Mouse (Mus musculus) macrophage (primary cell): ENCODE measurements at regions not wholly inside any gene's neighbourhood (a gene's known extent, or its start where the extent isn't known, plus 50 kb on each side); places are given as distances from the start of the nearest gene placed in this dataset.

Source experiments
- H3K27ac ChIP-seq: fragments of 350-480 bp; formaldehyde crosslinking; 2 replicates; pipeline ENCODE4 v1.9.0; 2021
- H3K36me3 ChIP-seq: fragments of 350-480 bp; formaldehyde crosslinking; 2 replicates; pipeline ENCODE4 v1.9.0; 2021; ENCODE audit errors: inconsistent target
- H3K4me3 ChIP-seq: fragments of 350-480 bp; formaldehyde crosslinking; 2 replicates; pipeline ENCODE4 v1.9.0; 2021; ENCODE audit errors: inconsistent target
- H3K79me2 ChIP-seq: fragments of 350-480 bp; formaldehyde crosslinking; 2 replicates; pipeline ENCODE4 v1.9.0; 2021; ENCODE audit errors: inconsistent target
- WGBS: methylation state at CpG from one replicate; pipeline ENCODE4 v1.1.7; 2026; ENCODE audit warnings: inconsistent platforms; ENCODE audit not compliant: missing documents; 5-methylcytosine and 5-hydroxymethylcytosine counted together

DNA sequence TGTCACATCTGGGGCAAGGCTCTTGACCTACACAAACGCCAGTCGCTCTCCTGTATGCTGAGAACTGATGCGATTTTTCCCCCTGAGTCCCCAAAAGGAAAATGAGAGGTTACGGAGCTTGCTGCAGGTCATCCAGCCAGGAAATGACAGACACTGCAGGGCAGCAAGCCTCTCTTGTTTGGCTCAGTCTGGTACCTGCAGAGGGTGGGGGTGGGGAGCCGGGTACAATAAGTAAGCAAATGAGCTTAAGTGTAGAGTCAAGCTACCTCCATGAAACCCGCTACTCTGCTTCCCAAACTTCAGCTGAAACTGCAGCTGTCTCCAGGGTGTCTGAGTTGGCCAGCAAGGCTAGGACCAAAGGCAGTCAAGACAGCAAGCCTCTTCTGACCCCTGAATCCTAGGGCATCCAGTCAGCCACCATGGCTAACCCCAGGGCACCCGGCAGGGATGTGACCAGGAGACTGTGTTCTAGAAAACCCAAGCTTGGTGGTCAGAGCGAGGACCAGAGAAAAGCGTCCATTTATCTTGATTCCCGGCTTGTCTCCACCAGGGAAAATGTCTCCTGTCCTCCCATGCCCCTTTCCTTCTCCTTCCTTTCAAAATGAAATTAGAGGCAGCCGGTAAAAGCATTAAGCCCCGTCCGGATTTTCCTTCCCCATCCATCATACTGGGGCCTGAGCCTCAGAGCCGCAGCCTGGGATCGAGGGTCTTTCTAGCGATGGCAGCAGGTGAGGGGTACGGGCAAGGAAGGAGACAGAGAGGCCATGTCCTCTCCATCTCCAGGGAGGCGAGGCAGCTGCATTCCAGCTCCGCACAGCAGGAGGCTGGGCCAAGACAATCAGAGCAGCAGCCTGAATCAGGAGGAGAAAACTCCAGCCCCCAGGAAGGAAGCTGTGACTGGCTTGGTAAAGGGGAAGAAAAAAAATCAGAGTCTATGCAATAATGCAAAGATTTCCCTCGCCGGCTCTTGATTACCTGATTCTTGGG is 100.2 kb upstream of the Rpl38 start:
- 24% methylated on average over 21 of the region's 21 CpGs for WGBS
- Histone ChIP-seq H3K36me3 (no peaks in the 10 kb centered on the region), H3K79me2 (no peaks in the 10 kb centered on the region), H3K27ac (no peak overlapping the region), H3K4me3 (no peak overlapping the region)

DNA sequence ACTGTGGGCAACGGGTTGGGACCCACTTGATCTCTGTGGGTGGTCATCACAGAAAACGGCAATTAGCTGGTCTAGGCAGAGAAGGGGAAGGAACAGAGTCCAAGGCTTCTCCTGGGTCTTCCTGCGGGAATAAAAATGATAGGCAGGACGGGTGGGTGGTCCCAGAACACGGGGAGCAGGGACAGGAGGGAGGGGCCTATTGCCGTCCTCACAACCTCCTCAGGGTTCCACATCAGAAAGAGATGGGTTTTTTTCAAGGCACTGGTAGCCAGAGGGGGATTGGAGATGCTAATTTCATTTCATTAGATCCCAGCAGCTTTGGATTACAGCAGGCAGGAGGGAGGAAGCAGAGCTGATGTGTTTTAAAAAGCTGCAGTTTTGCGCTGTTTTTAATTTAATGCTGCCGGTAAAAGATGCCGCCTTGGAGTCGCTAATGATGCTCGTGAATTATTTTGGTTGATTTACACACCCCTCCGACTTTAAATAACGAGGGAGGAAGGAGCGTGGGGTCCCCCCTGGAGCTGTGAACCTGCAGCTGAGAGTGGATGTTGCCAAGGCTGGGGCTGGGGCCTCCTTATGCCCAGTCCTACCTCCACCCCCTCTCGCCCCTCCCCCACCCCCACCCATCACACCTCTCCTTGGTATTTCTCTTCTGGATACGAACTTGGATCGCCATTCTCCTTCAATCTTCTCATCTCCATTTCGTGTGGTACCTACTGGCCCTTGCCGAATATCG is 101.1 kb upstream of the Rpl38 start:
- Histone ChIP-seq H3K4me3 (no peak overlapping the region), H3K79me2 (no peaks in the 10 kb centered on the region), H3K36me3 (no peaks in the 10 kb centered on the region), H3K27ac (no peak overlapping the region)
- 27% methylated on average over 18 of the region's 20 CpGs for WGBS

DNA sequence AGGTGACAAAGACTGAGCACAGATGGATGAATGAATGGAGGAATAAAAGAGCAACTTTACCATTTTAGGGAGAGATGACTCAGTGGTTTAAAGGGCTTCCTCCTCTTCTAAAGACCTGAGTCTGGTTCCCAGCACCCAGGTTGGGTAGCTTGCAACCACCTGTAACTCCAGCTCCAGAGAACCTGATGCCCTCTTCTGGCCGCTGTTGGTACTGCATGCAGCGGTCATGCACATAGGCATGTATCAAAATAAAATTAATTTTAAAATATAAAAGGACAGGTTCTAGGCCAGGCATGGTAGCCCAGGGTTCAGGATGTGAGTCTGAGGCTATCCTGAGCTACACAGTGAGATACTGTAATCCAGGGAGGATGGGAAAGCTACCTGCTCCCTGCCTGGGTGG is 103.4 kb upstream of the Rpl38 start:
- H3K79me2 ChIP-seq: no peaks in the 10 kb centered on the region
- H3K4me3 ChIP-seq: no peak overlapping the region
- 90% methylated on average over 2 of the region's 2 CpGs for WGBS
- no peak overlapping the region for H3K27ac ChIP-seq
- no peaks in the 10 kb centered on the region for H3K36me3 ChIP-seq

DNA sequence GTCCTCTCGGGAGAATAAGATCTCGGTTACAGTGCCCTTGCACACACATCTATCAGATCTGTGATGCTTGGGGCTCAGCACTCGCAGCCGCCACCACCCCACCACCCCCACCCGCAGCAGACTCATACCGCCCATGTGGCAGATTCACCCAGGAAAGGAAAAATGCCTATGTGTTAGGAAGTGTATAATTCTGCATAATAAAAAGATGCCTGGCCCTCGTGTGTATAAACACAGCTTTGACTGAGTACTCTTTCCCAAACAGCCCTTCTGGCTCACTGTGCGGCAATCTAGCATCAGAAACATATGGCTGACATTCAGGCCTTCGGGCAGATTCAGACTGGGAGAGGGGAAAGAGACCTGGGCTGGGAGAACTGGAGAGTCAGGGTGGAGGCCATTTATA is 105.2 kb upstream of the Rpl38 start:
- no peak overlapping the region for H3K27ac ChIP-seq
- H3K36me3 ChIP-seq: no peaks in the 10 kb centered on the region
- WGBS: 96% methylated on average over 9 of the region's 9 CpGs
- no peak overlapping the region for H3K4me3 ChIP-seq
- H3K79me2 ChIP-seq: no peaks in the 10 kb centered on the region

DNA sequence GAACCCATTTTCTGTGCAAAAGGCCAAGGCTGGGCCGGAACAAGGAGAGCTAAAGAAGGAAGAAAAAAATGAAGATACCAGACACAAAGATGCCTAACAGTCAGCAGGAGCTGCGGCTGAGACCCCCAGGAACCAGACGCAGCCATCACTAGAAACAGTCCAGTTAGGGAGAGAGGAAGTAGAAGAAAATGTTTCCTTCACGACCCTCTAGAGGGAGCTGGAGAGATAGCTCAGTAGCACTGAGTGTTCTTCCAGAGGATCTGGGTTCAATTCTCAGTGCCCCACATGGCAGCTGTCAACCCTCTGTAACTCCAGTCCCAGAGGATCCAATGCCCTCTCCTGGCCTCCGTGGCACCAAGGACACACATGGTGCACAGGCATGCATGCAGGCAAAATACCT is 113.7 kb upstream of the Rpl38 start:
- Histone ChIP-seq H3K4me3 (no peak overlapping the region), H3K36me3 (no peaks in the 10 kb centered on the region), H3K79me2 (no peaks in the 10 kb centered on the region), H3K27ac (no peak overlapping the region)
- 53% methylated on average over 5 of the region's 5 CpGs for WGBS

DNA sequence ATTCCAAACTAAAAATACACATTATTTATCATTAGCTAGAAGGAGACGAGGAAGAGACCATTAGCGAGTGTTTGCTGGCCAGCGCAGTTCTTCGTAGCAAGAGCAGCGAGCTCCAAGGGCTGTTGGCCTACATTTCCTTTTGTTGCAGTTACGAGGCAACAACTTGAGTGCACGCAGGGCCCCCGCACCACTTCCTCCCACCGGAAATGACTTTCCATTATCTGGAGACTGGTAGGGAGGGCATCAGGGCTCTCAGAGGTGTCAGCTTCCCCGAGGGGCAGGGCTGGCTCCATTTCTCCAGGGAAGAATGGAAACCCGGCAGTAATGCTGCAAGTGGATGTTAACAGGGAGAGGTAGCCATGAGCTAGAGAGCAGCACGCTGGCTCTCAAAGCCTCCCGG is 114.3 kb upstream of the Rpl38 start:
- no peak overlapping the region for H3K4me3 ChIP-seq
- H3K27ac ChIP-seq: no peak overlapping the region
- no peaks in the 10 kb centered on the region for H3K36me3 ChIP-seq
- no peaks in the 10 kb centered on the region for H3K79me2 ChIP-seq
- WGBS: 11% methylated on average over 13 of the region's 13 CpGs

DNA sequence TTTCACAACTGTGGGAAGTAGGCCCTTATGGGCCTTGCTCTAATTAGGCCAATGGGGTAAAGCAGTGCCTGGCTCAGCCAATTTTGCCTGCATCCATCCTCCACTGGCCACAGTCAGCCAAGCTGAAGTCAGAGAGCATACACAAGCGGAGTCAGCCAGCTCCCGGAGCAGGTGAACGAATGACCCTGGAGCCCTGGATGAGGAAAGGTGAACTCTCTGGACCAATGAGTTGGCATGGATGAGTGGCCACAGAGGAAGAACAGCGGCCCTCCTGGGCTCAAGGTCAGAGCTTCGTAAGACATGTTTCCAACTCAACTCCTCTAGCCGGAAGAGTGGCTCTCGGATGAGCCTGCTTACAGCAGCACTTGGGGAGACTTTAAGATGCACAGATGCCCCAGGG is 116.1 kb upstream of the Rpl38 start:
- Histone ChIP-seq H3K4me3 (no peak overlapping the region), H3K27ac (no peak overlapping the region), H3K79me2 (no peaks in the 10 kb centered on the region), H3K36me3 (no peaks in the 10 kb centered on the region)
- WGBS: 93% methylated on average over 7 of the region's 7 CpGs

DNA sequence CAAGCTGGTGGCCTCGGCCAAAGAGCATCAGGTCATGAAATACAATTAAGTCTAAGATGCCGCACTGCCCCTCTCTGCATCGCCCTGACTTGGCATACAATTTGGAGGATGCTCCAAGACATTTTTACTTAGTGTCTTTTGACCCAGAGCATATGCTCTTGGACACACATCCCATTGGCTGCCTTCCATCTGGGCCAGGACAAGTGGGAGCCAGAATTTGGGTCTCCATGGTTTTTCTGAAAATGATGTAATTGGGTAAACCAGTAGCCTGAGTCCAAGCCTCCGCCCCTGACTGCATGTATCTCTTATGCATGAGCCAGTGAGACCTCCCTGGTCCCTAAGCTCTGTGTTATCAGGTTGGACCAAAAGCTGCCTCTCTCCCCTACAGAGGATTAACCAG is 117.1 kb upstream of the Rpl38 start:
- H3K79me2 ChIP-seq: no peaks in the 10 kb centered on the region
- 95% methylated on average over 4 of the region's 4 CpGs for WGBS
- H3K27ac ChIP-seq: no peak overlapping the region
- no peaks in the 10 kb centered on the region for H3K36me3 ChIP-seq
- H3K4me3 ChIP-seq: no peak overlapping the region

DNA sequence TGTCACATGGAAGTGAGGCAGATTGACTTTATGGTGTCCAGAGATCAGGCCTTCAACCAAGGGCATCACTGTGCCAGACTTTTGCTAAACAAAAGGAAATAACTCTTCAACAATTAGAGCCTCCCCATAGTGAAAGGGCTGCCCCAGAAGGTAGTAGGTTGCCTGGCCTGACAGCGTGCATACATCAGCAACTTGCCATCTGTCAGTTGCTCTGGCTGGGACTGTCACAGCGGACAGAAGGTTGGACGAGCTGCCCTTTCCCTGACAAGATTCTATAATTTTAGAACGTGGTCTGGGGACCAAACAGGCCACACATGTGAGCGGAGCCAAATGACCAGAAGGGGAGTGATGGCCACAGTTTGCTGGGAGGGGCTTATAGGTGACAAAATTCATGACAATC is 119.7 kb upstream of the Rpl38 start:
- Histone ChIP-seq H3K4me3 (no peak overlapping the region), H3K27ac (no peak overlapping the region), H3K79me2 (no peaks in the 10 kb centered on the region), H3K36me3 (no peaks in the 10 kb centered on the region)
- 88% methylated on average over 5 of the region's 5 CpGs for WGBS

DNA sequence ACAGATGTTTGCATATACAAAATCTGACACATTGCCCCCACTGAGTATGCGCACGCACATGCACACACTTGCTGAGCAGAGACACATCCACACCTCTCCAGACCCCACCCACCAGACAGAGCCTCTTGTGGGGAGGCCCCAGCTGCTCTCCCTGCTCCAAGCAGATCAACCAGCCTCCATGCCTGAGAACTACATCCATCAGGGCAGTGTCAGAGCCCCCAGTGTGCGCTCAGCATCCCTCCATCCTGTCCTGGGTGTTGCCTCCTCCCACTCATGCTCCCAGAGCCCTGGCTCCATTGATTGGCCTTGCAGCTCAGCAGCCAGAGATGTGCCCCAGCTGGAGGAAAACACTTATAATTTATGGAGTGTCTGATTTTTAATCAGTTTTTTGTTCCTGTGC is 124.1 kb upstream of the Rpl38 start:
- no peak overlapping the region for H3K4me3 ChIP-seq
- no peaks in the 10 kb centered on the region for H3K79me2 ChIP-seq
- WGBS: 91% methylated on average over 3 of the region's 3 CpGs
- no peak overlapping the region for H3K27ac ChIP-seq
- no peaks in the 10 kb centered on the region for H3K36me3 ChIP-seq

DNA sequence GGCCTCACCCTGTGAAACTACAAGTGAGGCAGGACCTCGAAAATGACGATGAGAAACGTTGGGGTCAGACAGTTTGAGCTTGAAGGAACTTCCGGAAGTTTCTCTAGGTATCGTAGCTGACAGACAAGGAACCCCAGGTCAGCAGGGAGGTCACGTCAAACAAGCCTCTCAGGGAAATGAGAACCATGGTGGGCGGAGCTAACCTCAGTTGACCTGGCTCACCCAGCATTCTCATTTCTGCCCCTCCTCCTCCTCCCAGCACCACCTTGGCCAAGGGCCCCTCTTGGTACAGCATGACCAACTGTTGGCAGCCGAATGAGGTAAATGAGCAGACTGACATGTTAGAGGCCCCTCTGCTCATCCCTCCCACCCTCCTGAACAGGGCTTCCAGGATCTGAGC is 126.2 kb upstream of the Rpl38 start:
- Histone ChIP-seq H3K79me2 (no peaks in the 10 kb centered on the region), H3K4me3 (no peak overlapping the region)
- 84% methylated on average over 8 of the region's 8 CpGs for WGBS

DNA sequence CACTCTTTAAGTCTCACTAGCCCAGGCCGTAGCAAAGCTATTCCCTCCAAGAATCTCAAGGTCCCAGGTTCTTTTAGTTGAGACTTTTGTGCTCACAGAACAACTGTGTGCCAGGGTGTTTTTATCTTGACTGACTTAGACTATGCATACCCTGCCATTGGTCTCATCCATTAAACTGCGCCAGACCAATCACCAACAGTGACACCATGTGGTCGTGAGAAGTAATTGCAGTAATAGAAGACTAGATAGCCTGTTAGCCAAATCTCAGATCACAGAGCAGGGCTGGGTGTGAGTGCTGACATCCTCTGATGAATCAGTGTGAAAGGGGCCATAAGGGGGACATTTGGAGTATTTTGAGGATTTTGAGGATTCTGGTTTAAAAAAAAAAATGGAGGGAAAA is 127.8 kb upstream of the Rpl38 start:
- Histone ChIP-seq H3K36me3 (no peaks in the 10 kb centered on the region), H3K79me2 (no peaks in the 10 kb centered on the region), H3K27ac (no peak overlapping the region), H3K4me3 (no peak overlapping the region)
- WGBS: 84% methylated on average over 3 of the region's 3 CpGs

More for the DNA sequence above, 126.2 kb upstream of the Rpl38 start:
- Histone ChIP-seq H3K36me3 (no peaks in the 10 kb centered on the region), H3K27ac (no peak overlapping the region)

DNA sequence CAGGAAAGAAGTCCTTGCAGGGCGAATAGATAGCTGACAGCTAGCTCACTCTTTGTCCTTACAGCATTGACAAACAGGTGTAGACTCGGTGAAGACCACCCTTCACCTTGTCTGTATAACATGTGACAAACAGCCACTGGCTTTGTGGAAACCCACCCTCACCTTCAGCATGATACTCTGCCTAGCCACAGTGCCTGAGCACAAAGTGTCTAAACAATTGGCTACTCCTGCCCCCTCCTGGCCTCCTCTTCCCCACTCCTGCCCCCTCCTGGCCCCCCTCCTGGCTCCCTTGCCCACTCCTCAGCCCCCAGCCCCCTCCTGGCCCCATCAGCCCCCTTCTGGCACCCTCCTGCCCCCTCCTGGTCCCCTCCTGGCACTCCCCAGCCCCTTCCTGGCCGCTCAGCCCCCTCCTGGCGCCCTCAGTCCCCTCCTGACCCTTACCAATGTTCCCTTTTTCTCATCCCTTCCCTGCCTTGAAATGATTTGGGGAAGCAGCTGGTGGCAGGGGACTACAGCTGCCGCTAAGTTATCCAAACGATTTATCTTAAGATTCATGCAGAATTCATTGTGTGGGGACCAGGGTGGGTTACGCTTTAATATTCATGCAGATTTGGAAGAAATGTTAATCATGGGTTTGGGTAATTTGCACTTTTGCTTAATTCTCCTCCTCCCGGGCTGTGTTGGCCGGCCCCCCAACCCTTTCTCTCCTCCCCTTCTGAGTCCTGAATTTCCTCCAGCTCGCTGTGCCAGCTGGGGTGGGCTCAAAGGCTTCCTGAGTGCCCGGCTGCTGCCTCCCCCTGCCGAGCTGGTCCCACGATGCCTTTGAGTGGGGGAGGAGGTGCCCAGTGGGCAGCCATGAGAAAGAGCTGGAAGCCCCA is 131.5 kb upstream of the Rpl38 start:
- Histone ChIP-seq H3K36me3 (no peaks in the 10 kb centered on the region), H3K4me3 (no peak overlapping the region), H3K79me2 (no peaks in the 10 kb centered on the region), H3K27ac (no peak overlapping the region)
- WGBS: 34% methylated on average over 12 of the region's 13 CpGs

DNA sequence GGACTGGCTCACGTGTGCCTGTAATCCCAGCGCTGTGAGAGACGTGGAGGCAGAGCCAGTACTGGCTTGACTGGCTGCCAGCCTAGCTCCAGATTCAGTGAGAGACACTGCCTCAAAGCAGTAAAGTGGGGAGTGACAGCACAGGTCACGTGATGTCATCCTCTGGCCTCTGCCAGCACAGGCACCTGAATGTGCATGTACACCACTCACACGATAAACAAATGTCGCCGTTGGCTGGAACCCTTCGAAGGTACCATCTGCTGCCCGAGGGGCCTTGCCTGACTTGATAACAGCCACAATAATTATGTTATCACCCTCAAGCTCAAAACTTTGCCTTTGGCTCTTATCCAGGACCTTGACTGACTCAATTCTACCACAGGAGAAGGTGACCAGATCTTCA is 132.4 kb upstream of the Rpl38 start:
- 96% methylated on average over 9 of the region's 9 CpGs for WGBS
- Histone ChIP-seq H3K79me2 (no peaks in the 10 kb centered on the region), H3K36me3 (no peaks in the 10 kb centered on the region), H3K4me3 (no peak overlapping the region), H3K27ac (no peak overlapping the region)
